Mouse (Mus musculus): ENCODE measurements around the gene Nmur1. TPM values are rescaled to one million over a fixed set of nuclear protein-coding genes. Genes with fewer than 3 reads are reported as not detected.
A peak's percentile ranks its signal among the peaks of the same experiment; 100 is the strongest.

Gene Nmur1
- total and polyA plus RNA-seq, 2 experiments from 2014 or later: 0.31 TPM; not detected in 1

DNA sequence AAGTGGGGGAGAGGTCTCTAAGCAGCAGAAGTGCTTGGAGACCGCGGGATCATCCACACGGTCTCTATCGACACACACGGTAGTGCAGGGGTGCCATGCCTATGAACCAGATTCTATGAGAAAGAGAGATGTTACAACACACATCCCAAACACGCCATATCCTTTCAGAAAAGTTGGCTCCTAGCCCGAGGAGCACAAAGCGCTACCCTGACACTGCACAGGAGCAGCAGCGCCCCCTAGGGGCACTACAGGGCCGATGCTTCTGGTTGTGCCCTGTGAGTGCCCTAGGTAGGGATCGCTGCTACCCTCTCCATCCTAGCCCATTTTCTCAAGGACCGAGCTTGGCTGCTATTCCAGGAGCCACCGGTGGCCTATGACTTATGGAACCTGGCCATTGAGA, 45.0 kb downstream of the Nmur1 start:
- 21% methylated on average over 13 of the region's 13 CpGs for WGBS
- H3K4me1 ChIP-seq (ENCODE audit: control insufficient read depth, insufficient read depth): peaks cover 25% of the 10 kb centered on the region
- peak; percentile 84 for DNase-seq (ENCODE audit: low spot score)

GRCm38 (mm10) chr1:86379161-86379569, 46.9 kb downstream of the Nmur1 start:
- H3K4me2 ChIP-seq (ENCODE audit: low read depth, low read length): peak overlapping the region; percentile 29
- no peak overlapping the region for H3K4me3 ChIP-seq (ENCODE audit: low read depth, low read length)
- DNase-seq (ENCODE audit: low spot score): peak; percentile 51
- peak; percentile 31; the same call in 1 of the 2 replicates for ATAC-seq (ENCODE audit: insufficient read depth, low read depth)
- H3K36me3 ChIP-seq (replicated peaks; ENCODE audit: control insufficient read depth, insufficient read depth, low read length): no peaks in the 10 kb centered on the region
- H3K9ac ChIP-seq (replicated peaks; ENCODE audit: low read depth, low read length): peak overlapping the region; percentile 1; the same call in 1 of the 2 replicates
- H3K27me3 ChIP-seq (ENCODE audit: control insufficient read depth, insufficient read depth, low read length): no peaks in the 10 kb centered on the region
- H3K27ac ChIP-seq (ENCODE audit: low read depth): peak overlapping the region; percentile 72
- 23% methylated on average over 9 of the region's 9 CpGs for WGBS
- H3K9me3 ChIP-seq (replicated peaks; ENCODE audit: control insufficient read depth, low read length): no peaks in the 10 kb centered on the region
- TF ChIP-seq CTCF (IDR thresholded peaks at IDR 0.05; ENCODE audit: low read depth): no peak
- no peak for TF ChIP-seq EP300 (IDR thresholded peaks at IDR 0.05; ENCODE audit: low read depth)
- H3K4me1 ChIP-seq (ENCODE audit: control insufficient read depth, insufficient read depth): peaks cover 25% of the 10 kb centered on the region

More for the DNA sequence above, 45.0 kb downstream of the Nmur1 start:
- TF ChIP-seq EP300 (IDR thresholded peaks at IDR 0.05; ENCODE audit: low read depth) (no peak), CTCF (IDR thresholded peaks at IDR 0.05; ENCODE audit: low read depth) (peak; percentile 79)
- Histone ChIP-seq H3K4me2 (ENCODE audit: low read depth, low read length) (peak overlapping the region; percentile 35), H3K9me3 (replicated peaks; ENCODE audit: control insufficient read depth, low read length) (no peaks in the 10 kb centered on the region), H3K4me3 (ENCODE audit: low read depth, low read length) (0 out of 2 replicates have a peak overlapping the region, but pooled peaks have one; percentile 1), H3K36me3 (replicated peaks; ENCODE audit: control insufficient read depth, insufficient read depth, low read length) (no peaks in the 10 kb centered on the region), H3K9ac (replicated peaks; ENCODE audit: low read depth, low read length) (no peak overlapping the region), H3K27me3 (ENCODE audit: control insufficient read depth, insufficient read depth, low read length) (no peaks in the 10 kb centered on the region), H3K27ac (ENCODE audit: low read depth) (no peak overlapping the region)
- ATAC-seq (ENCODE audit: insufficient read depth, low read depth): peak; percentile 58

DNA sequence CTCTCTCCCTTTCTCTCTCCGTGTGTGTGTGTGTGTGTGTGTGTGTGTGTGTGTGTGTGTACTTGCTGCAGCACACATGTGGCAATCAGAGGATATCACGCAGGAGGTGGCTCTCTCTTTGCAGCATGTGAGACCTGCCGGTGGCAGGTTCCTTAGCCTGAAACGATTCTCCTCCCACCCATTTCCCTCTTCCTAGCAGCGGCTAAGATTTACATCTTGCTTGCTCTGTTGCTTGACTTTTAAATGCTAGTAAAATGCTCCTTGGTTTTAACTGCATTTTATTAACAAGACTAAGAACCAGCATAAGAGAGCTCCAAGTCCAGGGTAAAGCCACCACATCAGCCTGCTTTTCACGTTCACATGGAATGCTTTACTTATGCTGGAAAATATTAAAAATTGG, 47.4 kb downstream of the Nmur1 start:
- H3K9me3 ChIP-seq (replicated peaks; ENCODE audit: control insufficient read depth, low read length): no peaks in the 10 kb centered on the region
- TF ChIP-seq CTCF (IDR thresholded peaks at IDR 0.05; ENCODE audit: low read depth): no peak
- TF ChIP-seq EP300 (IDR thresholded peaks at IDR 0.05; ENCODE audit: low read depth): no peak
- no peak for ATAC-seq (ENCODE audit: insufficient read depth, low read depth)
- no peaks in the 10 kb centered on the region for H3K27me3 ChIP-seq (ENCODE audit: control insufficient read depth, insufficient read depth, low read length)
- H3K4me3 ChIP-seq (ENCODE audit: low read depth, low read length): no peak overlapping the region
- WGBS: 24% methylated on average over 6 of the region's 6 CpGs
- no peak for DNase-seq (ENCODE audit: low spot score)
- peak overlapping the region; percentile 29 for H3K4me2 ChIP-seq (ENCODE audit: low read depth, low read length)
- H3K4me1 ChIP-seq (ENCODE audit: control insufficient read depth, insufficient read depth): peaks cover 25% of the 10 kb centered on the region
- peak overlapping the region; percentile 8; the same call in 1 of the 2 replicates for H3K9ac ChIP-seq (replicated peaks; ENCODE audit: low read depth, low read length)
- H3K27ac ChIP-seq (ENCODE audit: low read depth): peak overlapping the region; percentile 72
- H3K36me3 ChIP-seq (replicated peaks; ENCODE audit: control insufficient read depth, insufficient read depth, low read length): no peaks in the 10 kb centered on the region

GRCm38 (mm10) chr1:86376354-86376753, 49.7 kb downstream of the Nmur1 start:
- TF ChIP-seq CTCF (IDR thresholded peaks at IDR 0.05; ENCODE audit: low read depth): no peak
- no peak for TF ChIP-seq EP300 (IDR thresholded peaks at IDR 0.05; ENCODE audit: low read depth)
- Histone ChIP-seq H3K36me3 (replicated peaks; ENCODE audit: control insufficient read depth, insufficient read depth, low read length) (no peaks in the 10 kb centered on the region), H3K9ac (replicated peaks; ENCODE audit: low read depth, low read length) (no peak overlapping the region), H3K4me2 (ENCODE audit: low read depth, low read length) (no peak overlapping the region), H3K27me3 (ENCODE audit: control insufficient read depth, insufficient read depth, low read length) (no peaks in the 10 kb centered on the region), H3K9me3 (replicated peaks; ENCODE audit: control insufficient read depth, low read length) (no peaks in the 10 kb centered on the region), H3K4me1 (ENCODE audit: control insufficient read depth, insufficient read depth) (peaks cover 25% of the 10 kb centered on the region), H3K4me3 (ENCODE audit: low read depth, low read length) (no peak overlapping the region), H3K27ac (ENCODE audit: low read depth) (no peak overlapping the region; the same call in 1 of the 2 replicates)
- no peak for DNase-seq (ENCODE audit: low spot score)
- no peak for ATAC-seq (ENCODE audit: insufficient read depth, low read depth)
- 81% methylated on average over 5 of the region's 5 CpGs for WGBS

GRCm38 (mm10) chr1:86371997-86372396, 54.0 kb downstream of the Nmur1 start:
- no peak for TF ChIP-seq EP300 (IDR thresholded peaks at IDR 0.05; ENCODE audit: low read depth)
- peak; percentile 90 for TF ChIP-seq CTCF (IDR thresholded peaks at IDR 0.05; ENCODE audit: low read depth)
- no peaks in the 10 kb centered on the region for H3K36me3 ChIP-seq (replicated peaks; ENCODE audit: control insufficient read depth, insufficient read depth, low read length)
- WGBS: 40% methylated on average over 10 of the region's 10 CpGs
- no peak overlapping the region for H3K9ac ChIP-seq (replicated peaks; ENCODE audit: low read depth, low read length)
- no peaks in the 10 kb centered on the region for H3K27me3 ChIP-seq (ENCODE audit: control insufficient read depth, insufficient read depth, low read length)
- H3K4me3 ChIP-seq (ENCODE audit: low read depth, low read length): no peak overlapping the region
- ATAC-seq (ENCODE audit: insufficient read depth, low read depth): peak; percentile 80
- no peak overlapping the region for H3K27ac ChIP-seq (ENCODE audit: low read depth)
- peak; percentile 53 for DNase-seq (ENCODE audit: low spot score)
- no peaks in the 10 kb centered on the region for H3K9me3 ChIP-seq (replicated peaks; ENCODE audit: control insufficient read depth, low read length)
- H3K4me2 ChIP-seq (ENCODE audit: low read depth, low read length): no peak overlapping the region
- 0 out of 2 replicates have a peak, but pooled peaks cover 2% of the 10 kb centered on the region for H3K4me1 ChIP-seq (ENCODE audit: control insufficient read depth, insufficient read depth)

DNA sequence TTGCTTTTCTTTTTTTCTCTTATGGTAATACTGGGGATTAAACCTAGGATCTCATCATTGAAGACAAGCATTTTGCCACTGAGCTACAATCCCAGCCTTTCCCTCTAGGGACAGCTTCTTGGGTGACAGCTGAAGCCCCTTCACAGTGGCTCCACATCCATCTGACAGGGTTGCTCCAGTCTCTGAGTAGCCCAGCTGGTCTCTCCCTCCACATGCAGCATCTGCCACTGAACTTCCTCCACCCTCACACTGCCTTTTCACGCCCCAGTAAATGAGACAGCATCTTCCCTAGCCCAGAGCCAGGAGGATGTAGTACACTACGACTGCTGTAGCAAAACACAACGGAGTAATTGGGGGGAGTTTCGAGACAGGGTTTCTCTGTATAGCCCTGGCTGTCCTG, 57.9 kb downstream of the Nmur1 start:
- TF ChIP-seq EP300 (IDR thresholded peaks at IDR 0.05; ENCODE audit: low read depth) (no peak), CTCF (IDR thresholded peaks at IDR 0.05; ENCODE audit: low read depth) (no peak)
- ATAC-seq (ENCODE audit: insufficient read depth, low read depth): no peak
- Histone ChIP-seq H3K4me2 (ENCODE audit: low read depth, low read length) (no peak overlapping the region), H3K4me1 (ENCODE audit: control insufficient read depth, insufficient read depth) (no peaks in the 10 kb centered on the region), H3K36me3 (replicated peaks; ENCODE audit: control insufficient read depth, insufficient read depth, low read length) (no peaks in the 10 kb centered on the region), H3K27ac (ENCODE audit: low read depth) (no peak overlapping the region), H3K27me3 (ENCODE audit: control insufficient read depth, insufficient read depth, low read length) (no peaks in the 10 kb centered on the region), H3K9ac (replicated peaks; ENCODE audit: low read depth, low read length) (no peak overlapping the region), H3K4me3 (ENCODE audit: low read depth, low read length) (no peak overlapping the region), H3K9me3 (replicated peaks; ENCODE audit: control insufficient read depth, low read length) (no peaks in the 10 kb centered on the region)
- DNase-seq (ENCODE audit: low spot score): no peak
- WGBS: 74% methylated on average over 4 of the region's 4 CpGs
